Mouse (Mus musculus) liver, postnatal 0 days (tissue): ENCODE measurements around the gene Retreg1. TPM values are rescaled to one million over a fixed set of nuclear protein-coding genes. Genes with fewer than 3 reads are reported as not detected.

Experiments
- ATAC-seq: fragments of 200-750 bp; cut with Nextera tagmentation; 2 replicates; pipeline ENCODE4 v1.8.0; 2017; ENCODE audit warnings: mild to moderate bottlenecking, moderate library complexity
- DNase-seq: peaks from one replicate; pipeline ENCODE4 v3.0.0-alpha.2; 2016
- H3K27ac ChIP-seq: fragments of 300-500 bp; sonication (generic); 2 replicates; pipeline ENCODE4 v1.5.1; 2014; ENCODE audit warnings: antibody characterized with exemption, moderate library complexity, mild to moderate bottlenecking, low read depth
- H3K27me3 ChIP-seq: fragments of 300-500 bp; sonication (generic); 2 replicates; pipeline ENCODE4 v1.6.1; 2014; ENCODE audit warnings: low read length, control low read depth, mixed read lengths; ENCODE audit not compliant: insufficient read depth
- H3K36me3 ChIP-seq: fragments of 300-500 bp; sonication (generic); replicated peaks from 2 replicates; pipeline ENCODE4 v1.6.1; 2014; ENCODE audit warnings: mild to moderate bottlenecking, control low read depth, low read length, moderate library complexity, mixed read lengths; ENCODE audit not compliant: insufficient read depth
- H3K4me1 ChIP-seq: fragments of 300-500 bp; sonication (generic); 2 replicates; pipeline ENCODE4 v1.6.1; 2014; ENCODE audit warnings: antibody characterized with exemption, mild to moderate bottlenecking, control low read depth; ENCODE audit not compliant: insufficient read depth
- H3K4me2 ChIP-seq: fragments of 300-500 bp; sonication (generic); 2 replicates; pipeline ENCODE4 v1.6.1; 2014; ENCODE audit warnings: low read depth, mild to moderate bottlenecking, low read length, moderate library complexity, mixed read lengths
- H3K4me3 ChIP-seq: fragments of 300-500 bp; sonication (generic); 2 replicates; pipeline ENCODE4 v1.5.1; 2014; ENCODE audit warnings: low read depth, low read length
- H3K9ac ChIP-seq: fragments of 300-500 bp; sonication (generic); replicated peaks from 2 replicates; pipeline ENCODE4 v1.6.1; 2014; ENCODE audit warnings: mild to moderate bottlenecking, moderate library complexity
- H3K9me3 ChIP-seq: fragments of 300-500 bp; sonication (generic); 2 replicates; pipeline ENCODE4 v1.6.1; 2016; ENCODE audit warnings: mild to moderate bottlenecking, control low read depth, low read length, mixed read lengths
- CTCF ChIP-seq: sonication (generic); IDR thresholded peaks from 2 replicates; pipeline ENCODE4 v1.5.1; 2016; ENCODE audit warnings: antibody characterized with exemption, low read depth
- EP300 ChIP-seq: IDR thresholded peaks from 2 replicates; pipeline ENCODE4 v1.6.1; 2016; ENCODE audit warnings: antibody characterized with exemption, low read depth, mild to moderate bottlenecking
- WGBS: fragments of 180-500 bp; shearing (Covaris S2); extraction: QIAGEN DNeasy Blood & Tissue Kit; methylation state at CpG from one replicate; pipeline ENCODE4 v1.1.7; 2014; ENCODE audit not compliant: insufficient replicate concordance; 5-methylcytosine and 5-hydroxymethylcytosine counted together
- polyA plus RNA-seq: library from polyadenylated mRNA; unstranded; fragments of >200 nt; fragmentation: Nextera tagmentation; extraction: Ambion mirVana; gene quantifications from 2 replicates; pipeline ENCODE4 v1.2.1, GENCODE M21; 2015

Retreg1 gene
- polyA plus RNA-seq, 1 experiment from 2014 or later, result 18.6 TPM

GRCm38 (mm10) chr15:25877798-25878197 is 34.8 kb downstream of the Retreg1 start:
- WGBS, result 79% methylated on average over 7 of the region's 7 CpGs
- TF ChIP-seq EP300 (no peak), CTCF (no peak)

GRCm38 (mm10) chr15:25879229-25879628 is 36.2 kb downstream of the Retreg1 start:
- peaks cover 2% of the 10 kb centered on the region for H3K4me1 ChIP-seq
- no peaks in the 10 kb centered on the region for H3K36me3 ChIP-seq
- H3K27ac ChIP-seq, result no peak overlapping the region
- no peak overlapping the region for H3K4me3 ChIP-seq
- DNase-seq (no peak), ATAC-seq (peak; percentile 72; the same call in 1 of the 2 replicates)
- WGBS, result 59% methylated on average over 6 of the region's 6 CpGs
- no peak overlapping the region for H3K4me2 ChIP-seq
- TF ChIP-seq CTCF, result no peak
- TF ChIP-seq EP300, result no peak
- no peak overlapping the region for H3K9ac ChIP-seq
- H3K9me3 ChIP-seq, result no peaks in the 10 kb centered on the region
- no peaks in the 10 kb centered on the region for H3K27me3 ChIP-seq

More at GRCm38 (mm10) chr15:25877798-25878197, 34.8 kb downstream of the Retreg1 start:
- no peak overlapping the region for H3K4me3 ChIP-seq
- H3K36me3 ChIP-seq, result no peaks in the 10 kb centered on the region
- DNase-seq, result no peak
- no peaks in the 10 kb centered on the region for H3K27me3 ChIP-seq
- no peaks in the 10 kb centered on the region for H3K9me3 ChIP-seq
- no peak overlapping the region for H3K9ac ChIP-seq
- H3K4me2 ChIP-seq, result no peak overlapping the region
- H3K27ac ChIP-seq, result no peak overlapping the region
- ATAC-seq, result no peak
- H3K4me1 ChIP-seq, result peaks cover 2% of the 10 kb centered on the region; the same call in 1 of the 2 replicates

- Histone ChIP-seq H3K4me2 (no peak overlapping the region), H3K27ac (no peak overlapping the region), H3K36me3 (no peaks in the 10 kb centered on the region), H3K4me1 (peaks cover 2% of the 10 kb centered on the region), H3K27me3 (no peaks in the 10 kb centered on the region), H3K9me3 (no peaks in the 10 kb centered on the region), H3K9ac (no peak overlapping the region), H3K4me3 (no peak overlapping the region)
- ATAC-seq (no peak), DNase-seq (no peak)
- WGBS, result 59% methylated on average over 5 of the region's 5 CpGs
- no peak for TF ChIP-seq EP300
- no peak for TF ChIP-seq CTCF
Measured at GRCm38 (mm10) chr15:25880192-25880591, 37.2 kb downstream of the Retreg1 start.

GRCm38 (mm10) chr15:25882002-25882401 is 39.0 kb downstream of the Retreg1 start:
- H3K36me3 ChIP-seq, result no peaks in the 10 kb centered on the region
- 69% methylated on average over 4 of the region's 4 CpGs for WGBS
- no peak overlapping the region for H3K4me2 ChIP-seq
- H3K9ac ChIP-seq, result no peak overlapping the region
- no peak overlapping the region for H3K4me3 ChIP-seq
- TF ChIP-seq EP300 (no peak), CTCF (no peak)
- DNase-seq, result no peak
- no peaks in the 10 kb centered on the region for H3K27me3 ChIP-seq
- no peaks in the 10 kb centered on the region for H3K9me3 ChIP-seq
- H3K4me1 ChIP-seq, result peaks cover 2% of the 10 kb centered on the region
- ATAC-seq, result no peak
- no peak overlapping the region for H3K27ac ChIP-seq

GRCm38 (mm10) chr15:25884416-25884958 is 41.5 kb downstream of the Retreg1 start:
- no peak overlapping the region for H3K4me2 ChIP-seq
- no peak overlapping the region for H3K27ac ChIP-seq
- H3K36me3 ChIP-seq, result no peaks in the 10 kb centered on the region
- no peaks in the 10 kb centered on the region; the same call in none of the 2 replicates for H3K4me1 ChIP-seq
- no peak for ATAC-seq
- H3K9me3 ChIP-seq, result no peaks in the 10 kb centered on the region; the same call in 1 of the 2 replicates
- no peak overlapping the region for H3K9ac ChIP-seq
- no peak overlapping the region for H3K4me3 ChIP-seq
- no peak for DNase-seq
- TF ChIP-seq EP300 (no peak), CTCF (no peak)
- H3K27me3 ChIP-seq, result no peaks in the 10 kb centered on the region
- 66% methylated on average over 14 of the region's 14 CpGs for WGBS

- Histone ChIP-seq H3K9me3 (no peaks in the 10 kb centered on the region; the same call in 1 of the 2 replicates), H3K4me3 (no peak overlapping the region), H3K4me2 (no peak overlapping the region), H3K9ac (no peak overlapping the region), H3K27me3 (no peaks in the 10 kb centered on the region), H3K27ac (no peak overlapping the region), H3K36me3 (no peaks in the 10 kb centered on the region), H3K4me1 (peaks cover 15% of the 10 kb centered on the region)
- TF ChIP-seq CTCF, result no peak
- no peak for TF ChIP-seq EP300
- no peak for DNase-seq
- WGBS, result 78% methylated on average over 6 of the region's 6 CpGs
- ATAC-seq, result no peak
Measured at GRCm38 (mm10) chr15:25886581-25887011, 43.6 kb downstream of the Retreg1 start.

GRCm38 (mm10) chr15:25889927-25890326 is 46.9 kb downstream of the Retreg1 start:
- TF ChIP-seq EP300, result no peak
- TF ChIP-seq CTCF, result no peak
- H3K9me3 ChIP-seq, result no peaks in the 10 kb centered on the region; the same call in 1 of the 2 replicates
- 74% methylated on average over 5 of the region's 5 CpGs for WGBS

More at GRCm38 (mm10) chr15:25889927-25890326, 46.9 kb downstream of the Retreg1 start:
- Histone ChIP-seq H3K9ac (no peak overlapping the region), H3K27ac (no peak overlapping the region), H3K4me1 (peaks cover 20% of the 10 kb centered on the region), H3K4me3 (no peak overlapping the region), H3K4me2 (no peak overlapping the region), H3K27me3 (no peaks in the 10 kb centered on the region), H3K36me3 (no peaks in the 10 kb centered on the region)
- no peak for DNase-seq
- ATAC-seq, result peak; percentile 47; the same call in 1 of the 2 replicates
